Mouse (Mus musculus) midbrain, postnatal 0 days (tissue): ENCODE results near the gene Mark4. TPM values are rescaled to one million over a fixed set of nuclear protein-coding genes. Genes with fewer than 3 reads are reported as not detected.

Experiments
- ATAC-seq: fragments of 200-750 bp; cut with Nextera tagmentation; 2 replicates; pipeline ENCODE4 v1.8.0; 2017; ENCODE audit warnings: moderate number of reproducible peaks, mild to moderate bottlenecking, moderate TSS enrichment, moderate library complexity; ENCODE audit not compliant: low FRiP score
- DNase-seq: peaks from one replicate; pipeline ENCODE4 v3.0.0-alpha.2; 2015; ENCODE audit warnings: low spot score
- H3K27ac ChIP-seq: fragments of 300-500 bp; sonication (generic); 2 replicates; pipeline ENCODE4 v1.5.1; 2014; ENCODE audit warnings: low read depth, mild to moderate bottlenecking, low read length, mixed read lengths
- H3K27me3 ChIP-seq: fragments of 300-500 bp; sonication (generic); 2 replicates; pipeline ENCODE4 v1.6.1; 2014; ENCODE audit warnings: low read length, control low read depth, mixed read lengths; ENCODE audit not compliant: insufficient read depth
- H3K36me3 ChIP-seq: fragments of 300-500 bp; sonication (generic); 2 replicates; pipeline ENCODE4 v1.6.1; 2014; ENCODE audit warnings: low read length, control low read depth, mixed read lengths; ENCODE audit not compliant: insufficient read depth
- H3K4me1 ChIP-seq: fragments of 300-500 bp; sonication (generic); 2 replicates; pipeline ENCODE4 v1.6.1; 2014; ENCODE audit warnings: mild to moderate bottlenecking, control low read depth, antibody characterized with exemption, low read length, mixed read lengths; ENCODE audit not compliant: insufficient read depth
- H3K4me2 ChIP-seq: fragments of 300-500 bp; sonication (generic); 2 replicates; pipeline ENCODE4 v1.6.1; 2014; ENCODE audit warnings: low read depth, mild to moderate bottlenecking, low read length, mixed read lengths; ENCODE audit not compliant: poor library complexity, severe bottlenecking
- H3K4me3 ChIP-seq: fragments of 300-500 bp; sonication (generic); 2 replicates; pipeline ENCODE4 v1.5.1; 2014; ENCODE audit warnings: low read depth, mild to moderate bottlenecking, low read length, moderate library complexity
- H3K9ac ChIP-seq: fragments of 300-500 bp; sonication (generic); replicated peaks from 2 replicates; pipeline ENCODE4 v1.6.1; 2014; ENCODE audit warnings: mild to moderate bottlenecking, low read length, moderate library complexity, mixed read lengths; ENCODE audit not compliant: poor library complexity, severe bottlenecking
- H3K9me3 ChIP-seq: fragments of 300-500 bp; sonication (generic); 2 replicates; pipeline ENCODE4 v1.6.1; 2016; ENCODE audit warnings: low read length, control low read depth
- CTCF ChIP-seq: IDR thresholded peaks from 2 replicates; pipeline ENCODE4 v1.5.1; 2016; ENCODE audit warnings: antibody characterized with exemption, mild to moderate bottlenecking
- WGBS: fragments of 180-500 bp; shearing (Covaris S2); extraction: QIAGEN DNeasy Blood & Tissue Kit; methylation state at CpG from one replicate; pipeline ENCODE4 v1.1.7; 2014; 5-methylcytosine and 5-hydroxymethylcytosine counted together
- polyA plus RNA-seq: library from polyadenylated mRNA; unstranded; fragments of >200 nt; fragmentation: Nextera tagmentation; extraction: Ambion mirVana; gene quantifications from 2 replicates; pipeline ENCODE4 v1.2.1, GENCODE M21; 2015
- total RNA-seq: library from RNA; depleted of rRNA; stranded (reverse); fragments of >200 nt; gene quantifications from 2 replicates; pipeline ENCODE4 v1.2.3, GENCODE M21; 2014

Mark4 gene
- total and polyA plus RNA-seq, 2 experiments from 2014 or later, result 17.0 to 68.9 TPM

DNA sequence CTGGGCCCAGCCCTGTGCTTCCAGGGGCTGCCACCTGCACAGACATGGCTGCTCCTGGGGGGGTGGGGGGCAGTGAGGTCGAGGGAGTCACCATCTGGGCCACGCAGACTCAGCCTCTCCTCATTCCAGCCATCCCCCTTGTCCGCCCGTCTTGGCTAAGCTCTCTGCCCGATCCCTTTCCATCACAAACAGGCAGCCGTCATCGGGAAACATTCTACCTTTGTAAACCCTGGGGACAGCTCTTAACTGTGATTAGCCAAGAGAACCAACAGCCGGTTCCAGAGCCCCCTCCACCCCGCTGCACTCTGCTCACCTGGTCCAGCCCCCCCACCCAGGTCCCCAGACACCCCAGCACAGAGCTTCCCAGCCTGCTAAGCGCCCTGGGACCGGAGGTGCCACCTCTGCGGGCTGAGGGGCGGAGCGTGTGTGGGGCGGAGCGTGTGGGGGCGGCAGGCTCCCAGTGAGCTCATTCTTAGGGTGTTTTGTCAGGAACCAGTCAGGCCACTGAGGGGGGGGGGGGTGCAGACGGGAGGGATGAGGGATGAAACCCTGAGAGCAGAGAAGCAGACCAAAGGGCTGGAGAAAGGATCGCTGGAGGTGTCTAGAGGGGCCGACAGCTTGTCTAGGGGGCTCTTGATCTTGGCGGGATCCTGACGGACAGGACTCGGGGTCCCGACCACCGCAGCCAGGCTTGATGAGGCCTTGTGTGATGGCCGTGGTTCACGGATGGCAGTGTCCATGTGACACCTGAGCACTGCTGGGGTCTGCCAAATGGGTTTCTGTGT is 58.9 kb downstream of the Mark4 start:
- H3K27ac ChIP-seq, result no peak overlapping the region
- H3K4me2 ChIP-seq, result peak overlapping the region; percentile 27
- H3K9ac ChIP-seq, result peak overlapping the region; percentile 44
- H3K9me3 ChIP-seq, result no peaks in the 10 kb centered on the region
- no peak for DNase-seq
- H3K36me3 ChIP-seq, result peaks cover 8% of the 10 kb centered on the region
- ATAC-seq, result no peak
- WGBS, result 4% methylated on average over 25 of the region's 27 CpGs
- peaks cover 25% of the 10 kb centered on the region for H3K27me3 ChIP-seq
- H3K4me1 ChIP-seq, result no peaks in the 10 kb centered on the region
- no peak for TF ChIP-seq CTCF
- no peak overlapping the region for H3K4me3 ChIP-seq

DNA sequence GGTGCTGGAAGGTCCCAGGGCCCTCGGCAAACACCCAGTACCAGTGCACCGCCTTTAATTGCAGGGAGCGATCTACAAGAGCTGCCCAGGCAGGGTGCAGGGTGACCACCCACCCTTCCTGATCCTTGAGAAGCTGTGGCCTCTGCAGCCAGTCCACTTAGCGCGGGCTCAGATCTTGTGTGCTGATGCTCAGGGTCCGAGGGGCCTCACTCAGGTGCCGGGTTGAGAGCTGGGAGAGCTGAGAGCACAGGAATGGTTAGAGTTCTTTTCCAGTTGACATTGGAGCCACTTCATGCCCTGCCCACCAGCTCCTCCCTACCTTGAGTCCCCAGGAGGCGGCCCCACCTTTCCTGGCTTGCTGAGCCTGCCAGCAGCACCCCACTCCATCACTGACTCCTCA is 64.1 kb downstream of the Mark4 start:
- Histone ChIP-seq H3K4me1 (no peaks in the 10 kb centered on the region), H3K36me3 (peaks cover 57% of the 10 kb centered on the region), H3K4me3 (no peak overlapping the region), H3K9me3 (no peaks in the 10 kb centered on the region), H3K9ac (no peak overlapping the region), H3K27ac (no peak overlapping the region), H3K27me3 (0 out of 2 replicates have a peak, but pooled peaks cover 3% of the 10 kb centered on the region), H3K4me2 (no peak overlapping the region)
- no peak for TF ChIP-seq CTCF
- 94% methylated on average over 8 of the region's 8 CpGs for WGBS
- ATAC-seq, result no peak
- no peak for DNase-seq

- WGBS, result 34% methylated on average over 10 of the region's 10 CpGs
- no peak overlapping the region for H3K9ac ChIP-seq
- no peak for TF ChIP-seq CTCF
- no peaks in the 10 kb centered on the region for H3K4me1 ChIP-seq
- ATAC-seq (peak; percentile 50), DNase-seq (peak; percentile 51)
- no peaks in the 10 kb centered on the region for H3K27me3 ChIP-seq
- H3K4me3 ChIP-seq, result no peak overlapping the region
- peak overlapping the region; percentile 51 for H3K27ac ChIP-seq
- H3K4me2 ChIP-seq, result no peak overlapping the region
- no peaks in the 10 kb centered on the region for H3K9me3 ChIP-seq
- peaks cover 81% of the 10 kb centered on the region for H3K36me3 ChIP-seq
Observed at GRCm38 (mm10) chr7:19388699-19389413, 69.8 kb downstream of the Mark4 start.

DNA sequence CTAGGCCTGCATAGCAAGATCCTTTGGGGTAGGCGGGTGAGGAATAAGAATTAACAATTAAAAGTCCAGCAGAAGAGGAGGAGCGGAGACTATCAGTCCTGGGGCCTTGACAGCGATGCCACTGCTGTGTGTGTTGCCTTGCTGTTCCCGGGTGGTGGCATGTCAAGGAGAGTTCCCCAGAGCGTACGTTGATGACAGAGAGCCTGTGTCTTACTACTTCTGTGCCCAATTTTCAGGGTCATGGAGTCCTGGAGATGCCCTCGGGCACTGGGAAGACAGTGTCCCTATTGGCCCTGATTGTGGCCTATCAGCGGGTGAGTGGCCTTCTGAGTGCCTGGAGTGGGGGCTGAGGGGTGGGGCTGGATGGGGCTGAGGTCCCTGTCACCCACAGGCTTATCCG is 74.9 kb downstream of the Mark4 start:
- ATAC-seq (no peak), DNase-seq (no peak)
- Histone ChIP-seq H3K9ac (no peak overlapping the region), H3K27me3 (no peaks in the 10 kb centered on the region), H3K36me3 (peaks cover 35% of the 10 kb centered on the region), H3K4me2 (no peak overlapping the region), H3K4me1 (peaks cover 8% of the 10 kb centered on the region; the same call in 1 of the 2 replicates), H3K27ac (no peak overlapping the region), H3K9me3 (no peaks in the 10 kb centered on the region), H3K4me3 (no peak overlapping the region)
- no peak for TF ChIP-seq CTCF
- WGBS, result 89% methylated on average over 9 of the region's 9 CpGs

GRCm38 (mm10) chr7:19382166-19382541 is 76.5 kb downstream of the Mark4 start:
- peak overlapping the region; percentile 74 for H3K9ac ChIP-seq
- no peaks in the 10 kb centered on the region for H3K27me3 ChIP-seq
- peaks cover 29% of the 10 kb centered on the region for H3K36me3 ChIP-seq
- WGBS, result under 1% methylated on average over 28 of the region's 37 CpGs
- H3K9me3 ChIP-seq, result no peaks in the 10 kb centered on the region
- ATAC-seq (peak; percentile 58), DNase-seq (no peak)
- H3K4me1 ChIP-seq, result peaks cover 8% of the 10 kb centered on the region; the same call in 1 of the 2 replicates
- H3K4me3 ChIP-seq, result peak overlapping the region; percentile 93
- no peak for TF ChIP-seq CTCF
- H3K4me2 ChIP-seq, result peak overlapping the region; percentile 76
- peak overlapping the region; percentile 69 for H3K27ac ChIP-seq
